In genomic region chr10:27675579-27675978, GRCm38 (mm10) we compare ENCODE assay signal across 18 mouse cellular contexts. TPM values are rescaled to one million over a fixed set of nuclear protein-coding genes. Genes with fewer than 3 reads are reported as not detected.
A peak's percentile ranks its signal among the peaks of the same experiment; 100 is the strongest.
DNase-seq lines count a peak whose midpoint lies in the region; ATAC-seq and TF ChIP-seq lines count a peak whose summit lies in the region.
"Had no signal": no experiment of that assay in that cellular context is flagged by ENCODE, and none has a peak within 500 bp of the region (broad histone marks: within the 10 kb centered on the region; RNA-seq: fewer than 3 reads in every experiment).

No protein-coding gene starts in this region.

- H3K9ac ChIP-seq in lung, embryonic 14.5 days, result no peak overlapping the region
- H3K9ac ChIP-seq: heart, embryonic 13.5 days; hindbrain, embryonic 14.5 days; liver, embryonic 14.5 days had no signal

- H3K4me2 ChIP-seq in lung, embryonic 14.5 days, result no peak overlapping the region
- H3K4me2 ChIP-seq: heart, embryonic 13.5 days; hindbrain, embryonic 14.5 days had no signal

- 75% methylated on average over 1 of the region's 1 CpGs for WGBS in heart, embryonic 10.5 days
- WGBS in lung, embryonic 14.5 days, result 75% methylated on average over 1 of the region's 1 CpGs

- ATAC-seq in lung, embryonic 14.5 days (ENCODE audit: insufficient read depth), result no peak

- intact Hi-C loops in heart, postnatal 10 days (cut with DNase I), result loop anchor here (5.0 kb wide), 1 partner anchor 543 kb away; no protein-coding TSS in a partner anchor

- no peak for TF ChIP-seq CTCF in lung, embryonic 14.5 days (IDR thresholded peaks at IDR 0.05; ENCODE audit: low read depth)

- peak; percentile 26 for DNase-seq in embryo, embryonic 10.5 days (ENCODE audit: low spot score)
- DNase-seq in embryo, embryonic 10 days (ENCODE audit: low spot score), result no peak
- peak; percentile 15 to 32 for DNase-seq in heart, postnatal 10 days
- no peak for DNase-seq in heart, embryonic 10.5 days (ENCODE audit: low spot score)
- DNase-seq in lung, embryonic 14.5 days, result peak; percentile 47
- no peak for DNase-seq in lung, postnatal 14 days
- peak; percentile 69 for DNase-seq in adipocyte (ENCODE audit: low spot score)
- no peak for DNase-seq in spleen, adult 18-20 months
- DNase-seq: cerebellum, adult 11-12 months; gastrocnemius, postnatal 10 days; kidney, adult 8-10 months; layer of hippocampus, adult 9-11 months; right cerebral cortex, adult 18-20 months had no signal

- no peak overlapping the region for H3K27ac ChIP-seq in heart, embryonic 10.5 days
- H3K27ac ChIP-seq in lung, embryonic 14.5 days (ENCODE audit: low read depth), result no peak overlapping the region
- H3K27ac ChIP-seq: heart, embryonic 13.5 days; hindbrain, embryonic 14.5 days; liver, embryonic 14.5 days had no signal

- no peaks in the 10 kb centered on the region for H3K9me3 ChIP-seq in heart, embryonic 10.5 days
- no peaks in the 10 kb centered on the region for H3K9me3 ChIP-seq in lung, embryonic 14.5 days (ENCODE audit: low read depth, low read length)
- H3K9me3 ChIP-seq: heart, embryonic 13.5 days had no signal

- no peaks in the 10 kb centered on the region for H3K27me3 ChIP-seq in heart, embryonic 10.5 days (ENCODE audit: insufficient read depth, poor library complexity, severe bottlenecking)
- no peaks in the 10 kb centered on the region for H3K27me3 ChIP-seq in lung, embryonic 14.5 days (ENCODE audit: insufficient read depth, low read length)
- H3K27me3 ChIP-seq: heart, embryonic 13.5 days had no signal

- no peak overlapping the region for H3K4me3 ChIP-seq in heart, embryonic 10.5 days
- no peak overlapping the region for H3K4me3 ChIP-seq in lung, embryonic 14.5 days (ENCODE audit: low read depth, low read length)
- H3K4me3 ChIP-seq: heart, embryonic 13.5 days had no signal

- H3K36me3 ChIP-seq in heart, embryonic 10.5 days, result no peaks in the 10 kb centered on the region
- no peaks in the 10 kb centered on the region for H3K36me3 ChIP-seq in lung, embryonic 14.5 days (ENCODE audit: insufficient read depth)
- H3K36me3 ChIP-seq: heart, embryonic 13.5 days had no signal

- no peaks in the 10 kb centered on the region for H3K4me1 ChIP-seq in heart, embryonic 10.5 days
- H3K4me1 ChIP-seq in lung, embryonic 14.5 days (ENCODE audit: insufficient read depth), result no peaks in the 10 kb centered on the region
- H3K4me1 ChIP-seq: heart, embryonic 13.5 days had no signal

RNA-seq across cellular contexts. Expression of gene Lama2, which starts 56.0 kb away (rescaled TPM):
- total RNA-seq in heart, postnatal 10 days (2021), result 100 to 1,000 TPM; 222 to 226 TPM
- polyA plus RNA-seq in heart, embryonic 10.5 days (2016; fragmentation: Nextera tagmentation; extraction: Ambion mirVana), result 6.5 and 7.6 TPM in 2 replicates
- polyA plus RNA-seq in lung, embryonic 14.5 days (2014; fragmentation: Nextera tagmentation; extraction: Ambion mirVana), result 15.9 and 16.7 TPM in 2 replicates
- total RNA-seq: megakaryocyte progenitor cell, adult 5-6 weeks; monocyte, adult 5-6 weeks had no signal

Comparison
In these comparisons a context has a peak if more than half of its experiments do, and no peak if none do; other contexts are left out.
1. DNase-seq: peak in embryo, embryonic 10.5 days (single experiment), heart, postnatal 10 days (2 of 2), lung, embryonic 14.5 days (single experiment) and adipocyte (single experiment); none in embryo, embryonic 10 days (single experiment), heart, embryonic 10.5 days (single experiment), lung, postnatal 14 days (single experiment) and spleen, adult 18-20 months (0 of 2).